Mouse (Mus musculus) common myeloid progenitor, adult 5-6 weeks (primary cell): Measurements from ENCODE around the gene Chchd6. TPM values are rescaled to one million over a fixed set of nuclear protein-coding genes. Genes with fewer than 3 reads are reported as not detected.

Experiments used
- ATAC-seq: replicated peaks from 2 replicates; pipeline ENCODE4 v1.8.0; 2016; ENCODE audit warnings: low read depth, mild to moderate bottlenecking, moderate TSS enrichment, inconsistent platforms; ENCODE audit not compliant: poor library complexity, severe bottlenecking
- total RNA-seq: library from RNA; stranded (forward); fragments of 200-1000, 187-1606 nt; gene quantifications from 2 replicates; pipeline ENCODE4 v1.2.3, GENCODE M21; 2017

Gene Chchd6
- total RNA-seq = 16.2 and 16.5 TPM in 2 replicates

- ATAC-seq = peak; percentile 98
Measured at GRCm38 (mm10) chr6:89595018-89595776, at the start of gene Chchd6. Chchd6 (minus strand) TSS chr6:89595652.

GRCm38 (mm10) chr6:89644271-89645075 lies 49.0 kb upstream of the Chchd6 start:
- peak; percentile 79 for ATAC-seq

DNA sequence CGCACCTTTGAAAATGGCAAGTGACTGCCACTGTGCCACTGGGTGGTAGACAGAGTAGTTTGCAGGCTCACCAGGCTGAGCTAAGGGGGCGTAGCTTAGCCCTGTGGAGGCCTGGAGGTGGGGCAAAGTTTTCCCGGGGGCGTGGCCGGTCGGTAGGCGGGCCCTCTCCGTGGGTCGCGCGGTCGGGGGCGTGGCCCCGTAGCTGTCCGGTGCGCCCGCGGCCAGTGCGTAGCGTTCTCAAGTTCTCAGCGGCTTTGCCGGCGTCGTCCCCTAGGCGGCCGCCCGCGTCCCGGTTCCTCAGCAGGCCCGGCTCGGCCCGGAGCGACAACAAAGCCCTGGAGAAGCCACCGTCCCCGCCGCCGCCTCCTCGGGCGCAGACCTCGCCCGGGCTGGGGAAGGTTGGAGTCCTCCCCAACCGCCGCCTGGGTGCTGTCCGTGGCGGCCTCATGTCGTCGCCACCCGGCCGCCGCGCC lies 48.4 kb upstream of the Chchd6 start, which contains the start of gene Txnrd3:
Gene Txnrd3 (plus strand): TSS at position 191 of the 473 bp plus-strand sequence.
- ATAC-seq = peak; percentile 81

- ATAC-seq = peak; percentile 55
Measured at GRCm38 (mm10) chr6:89639025-89639424, 43.6 kb upstream of the Chchd6 start.

DNA sequence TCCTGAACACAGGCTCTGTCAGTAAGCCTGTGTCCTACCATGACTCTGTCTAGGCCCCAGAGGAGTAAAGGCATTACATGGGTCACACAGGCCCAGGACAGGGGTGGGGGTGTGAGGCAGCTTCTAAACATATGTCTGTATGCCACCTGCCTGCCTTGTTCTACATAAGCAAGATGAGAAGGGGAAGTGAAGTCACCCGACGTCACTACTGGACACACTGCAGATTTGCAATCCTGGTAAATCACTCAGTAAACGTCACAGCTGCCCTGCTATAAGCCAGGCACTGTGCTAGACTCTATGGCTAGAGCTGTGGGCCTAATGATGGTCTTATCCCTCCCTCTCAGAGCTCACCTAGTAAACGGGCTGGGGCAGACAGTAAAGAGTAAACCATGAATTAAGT lies 42.5 kb upstream of the Chchd6 start:
- ATAC-seq = no peak

GRCm38 (mm10) chr6:89634400-89634799 lies 38.9 kb upstream of the Chchd6 start:
- ATAC-seq = no peak

DNA sequence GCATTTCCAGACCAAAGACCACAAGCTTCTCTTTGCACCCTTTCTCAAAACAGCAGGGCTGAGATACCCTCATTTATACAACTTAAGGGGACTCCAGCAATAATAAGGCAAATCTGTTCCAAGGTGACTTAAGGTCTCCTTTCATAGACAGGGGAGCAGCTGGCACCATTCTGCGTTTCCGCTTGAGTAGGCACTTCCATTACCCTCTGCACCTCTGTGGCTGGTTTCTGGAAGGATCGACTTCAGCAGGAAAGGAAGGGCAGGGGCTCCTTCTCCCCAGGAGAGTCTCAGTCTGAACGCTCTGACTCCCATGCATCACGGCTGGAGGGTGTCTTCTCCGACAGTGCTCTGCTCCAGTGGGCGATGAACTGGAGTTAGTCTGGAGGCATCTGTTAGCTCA lies 37.7 kb upstream of the Chchd6 start:
- ATAC-seq = no peak

DNA sequence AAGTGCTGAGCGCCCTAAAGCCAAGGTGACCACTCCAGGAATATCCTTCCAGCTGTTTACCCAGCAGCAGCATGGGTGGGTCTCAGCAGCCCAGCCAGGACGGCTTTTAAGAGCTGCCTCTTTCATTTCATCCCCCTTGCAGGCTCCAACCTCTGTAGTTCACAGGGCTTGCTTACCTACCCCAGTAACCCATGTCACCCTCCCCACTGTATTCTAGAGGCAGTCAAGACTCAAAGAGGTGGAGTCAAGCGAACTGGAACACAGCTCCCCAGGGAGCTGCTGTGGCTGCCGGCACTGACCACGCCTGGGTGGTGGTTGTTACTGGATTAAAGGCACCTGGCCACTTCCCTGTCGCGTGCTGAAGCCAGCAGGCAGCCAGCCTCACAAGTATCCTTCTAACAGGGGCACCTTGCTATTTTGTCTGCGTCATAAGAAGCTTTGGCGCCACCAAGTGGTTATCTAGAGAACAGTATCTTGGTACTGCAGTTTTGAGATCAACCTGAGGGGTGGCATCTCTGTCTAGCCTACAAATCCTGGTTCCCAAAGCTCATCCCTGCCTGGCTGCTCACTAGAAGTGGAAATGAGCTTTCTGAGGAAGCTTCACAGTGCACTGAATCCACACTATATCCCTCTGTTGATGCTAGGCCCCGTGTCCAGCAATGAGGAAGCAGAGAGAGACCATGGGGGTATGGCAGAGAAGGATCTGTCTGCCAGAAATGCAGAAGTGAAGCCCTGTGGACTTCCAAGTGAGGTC lies 36.5 kb upstream of the Chchd6 start:
- ATAC-seq = peak; percentile 70

GRCm38 (mm10) chr6:89628045-89628785 lies 32.8 kb upstream of the Chchd6 start:
- peak; percentile 78 for ATAC-seq

DNA sequence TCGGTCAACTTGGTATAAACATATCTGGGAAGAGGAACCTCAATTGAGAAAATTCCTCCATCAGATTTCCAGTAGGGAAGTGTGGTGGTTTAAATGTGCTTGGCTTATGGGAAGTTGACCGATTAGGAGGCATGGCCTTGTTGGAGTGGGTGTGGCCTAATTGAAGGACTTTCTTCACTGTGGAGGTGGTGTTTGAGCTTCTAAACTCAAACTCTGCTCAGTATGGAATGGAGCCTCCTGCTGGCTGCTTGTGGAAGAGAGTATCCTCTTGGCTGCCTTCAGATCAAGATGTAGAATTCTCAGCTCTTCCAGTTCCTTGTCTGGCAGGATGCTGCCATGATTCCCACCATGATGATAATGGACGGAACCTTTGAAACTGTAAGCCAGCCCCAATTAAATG lies 27.2 kb upstream of the Chchd6 start:
- 0 out of 2 replicates have a peak, but pooled peaks have one; percentile 45 for ATAC-seq

GRCm38 (mm10) chr6:89615373-89615755 lies 19.9 kb upstream of the Chchd6 start:
- ATAC-seq = no peak

DNA sequence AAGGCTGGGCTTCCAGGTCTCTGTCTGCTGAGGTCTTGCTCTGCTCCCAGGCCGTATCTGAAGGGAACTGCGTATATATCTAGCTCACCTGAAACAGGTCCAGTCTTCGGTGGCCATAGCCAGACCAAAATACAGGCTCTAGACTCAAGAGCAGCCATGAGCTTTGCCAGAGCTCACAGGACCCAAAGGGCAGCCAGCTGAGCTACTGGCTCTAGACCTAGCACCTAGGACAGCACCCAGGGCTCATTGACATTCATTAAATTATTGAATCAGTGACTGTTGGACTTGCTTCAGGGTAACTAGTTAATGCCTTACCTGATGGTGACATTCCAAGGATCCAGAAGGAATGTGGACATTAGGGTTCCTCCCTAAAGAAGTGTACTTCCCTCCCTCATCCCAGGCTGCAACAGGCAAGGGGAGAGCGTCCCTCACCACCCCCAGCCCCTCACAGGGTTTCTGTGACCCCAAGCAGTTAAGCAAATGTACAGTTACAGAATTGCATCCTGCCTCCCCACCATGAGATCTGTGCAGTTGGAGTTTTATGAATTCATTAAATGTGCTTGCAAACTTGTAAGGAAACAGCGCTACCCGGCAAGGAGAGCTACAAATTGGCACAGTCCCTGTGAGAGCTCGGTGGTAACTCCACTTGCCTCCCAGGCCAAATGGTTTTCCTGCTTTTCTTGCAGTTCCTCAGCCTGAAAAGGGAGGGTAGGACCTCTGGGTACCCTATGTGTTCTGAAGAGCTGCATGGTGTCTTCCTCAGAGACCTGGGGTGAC lies 19.3 kb upstream of the Chchd6 start:
- no peak for ATAC-seq

- no peak for ATAC-seq
Measured at GRCm38 (mm10) chr6:89614107-89614471, 18.6 kb upstream of the Chchd6 start.

GRCm38 (mm10) chr6:89613336-89614106 lies 18.1 kb upstream of the Chchd6 start:
- ATAC-seq = no peak

DNA sequence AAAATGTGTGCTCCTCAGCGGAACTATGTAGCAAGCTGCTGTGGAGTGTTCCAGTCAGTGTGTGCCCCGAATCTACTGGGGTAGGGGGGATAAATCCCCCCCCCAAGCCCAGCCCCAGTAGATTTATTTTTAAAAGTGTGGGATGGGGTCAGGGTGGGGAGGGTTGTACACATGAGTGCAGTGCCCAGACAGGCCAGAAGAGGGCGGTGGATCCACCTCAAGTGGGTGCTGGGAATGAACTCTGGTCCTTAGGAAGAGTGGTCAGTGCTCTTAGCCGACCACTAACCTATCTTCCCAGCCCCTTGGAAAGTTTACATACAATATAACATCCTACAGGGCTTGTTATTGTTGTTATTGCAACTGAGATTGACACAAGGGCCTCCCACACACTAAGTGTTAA lies 12.5 kb upstream of the Chchd6 start:
- ATAC-seq = peak; percentile 63

DNA sequence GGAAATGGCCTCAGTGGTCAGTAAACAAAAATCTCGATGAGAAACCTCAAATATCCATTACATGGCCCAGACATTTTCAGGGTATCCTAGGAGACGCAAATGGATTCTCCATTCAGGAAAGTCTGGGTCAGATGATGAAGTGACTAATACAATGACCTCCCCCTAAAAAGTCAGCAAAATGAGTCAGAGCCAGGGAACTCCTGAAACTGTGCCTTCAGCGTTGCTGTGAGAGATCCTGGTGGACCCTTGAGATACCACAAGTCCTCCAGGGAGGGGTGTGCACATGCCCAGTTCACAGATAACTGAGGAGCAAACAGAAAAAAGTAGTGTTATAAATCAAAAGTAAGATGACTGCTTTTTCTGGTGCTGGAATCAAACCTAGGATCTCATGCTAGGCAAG lies 10.6 kb upstream of the Chchd6 start:
- no peak for ATAC-seq

- ATAC-seq = peak; percentile 37
Measured at GRCm38 (mm10) chr6:89596510-89596909, 1.1 kb upstream of the Chchd6 start.

DNA sequence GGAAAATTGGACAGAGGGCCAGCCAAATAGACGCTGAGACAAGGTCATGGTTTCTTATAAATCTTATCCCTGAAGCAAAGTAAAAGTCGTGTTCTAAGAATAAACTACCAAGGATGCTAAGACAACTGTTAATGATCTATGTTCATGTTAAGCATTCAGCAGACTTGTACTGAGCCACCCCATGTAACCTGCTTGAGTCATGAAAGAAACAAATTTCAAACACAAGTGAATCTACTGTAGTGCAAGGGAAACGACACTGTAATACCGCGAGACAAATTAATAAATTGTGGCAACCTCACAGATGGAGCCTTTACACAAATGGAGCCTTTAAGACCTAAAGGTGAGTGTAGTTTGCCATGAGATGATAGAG lies 310 bp upstream of the Chchd6 start:
- ATAC-seq = no peak
